Mouse (Mus musculus): ENCODE measurements around the gene Nol10. TPM values are rescaled to one million over a fixed set of nuclear protein-coding genes. Genes with fewer than 3 reads are reported as not detected.
A peak's percentile ranks its signal among the peaks of the same experiment; 100 is the strongest.

Gene Nol10
- total and polyA plus RNA-seq, 3 experiments: 2.7 to 8.1 (median 8.0) TPM

GRCm38 (mm10) chr12:17471405-17471804 is 123.1 kb downstream of the Nol10 start:
- TF ChIP-seq CTCF (IDR thresholded peaks at IDR 0.05) (no peak), EP300 (IDR thresholded peaks at IDR 0.05; ENCODE audit: insufficient read depth, low read depth, low read length) (no peak)
- 59% methylated on average over 1 of the region's 1 CpGs for WGBS
- Histone ChIP-seq H3K27ac (no peak overlapping the region), H3K27me3 (ENCODE audit: control insufficient read depth, insufficient read depth, low read length) (no peaks in the 10 kb centered on the region), H3K36me3 (ENCODE audit: control insufficient read depth, insufficient read depth, low read length) (no peaks in the 10 kb centered on the region), H3K4me1 (ENCODE audit: control insufficient read depth, insufficient read depth, low read length) (peaks cover 3% of the 10 kb centered on the region; the same call in 1 of the 2 replicates), H3K79me2 (replicated peaks; ENCODE audit: control insufficient read depth, insufficient read depth, low read length) (no peaks in the 10 kb centered on the region), H3K4me3 (no peak overlapping the region), H3K9ac (ENCODE audit: low read depth, low read length) (no peak overlapping the region)
- DNase-seq: no peak
- intact Hi-C loops (cut with DNase I): no loop called here

GRCm38 (mm10) chr12:17473128-17473527 is 124.9 kb downstream of the Nol10 start:
- no peak for DNase-seq
- Histone ChIP-seq H3K27me3 (ENCODE audit: control insufficient read depth, insufficient read depth, low read length) (no peaks in the 10 kb centered on the region), H3K4me3 (no peak overlapping the region), H3K79me2 (replicated peaks; ENCODE audit: control insufficient read depth, insufficient read depth, low read length) (no peaks in the 10 kb centered on the region), H3K27ac (no peak overlapping the region), H3K4me1 (ENCODE audit: control insufficient read depth, insufficient read depth, low read length) (peaks cover 3% of the 10 kb centered on the region; the same call in 1 of the 2 replicates), H3K9ac (ENCODE audit: low read depth, low read length) (no peak overlapping the region), H3K36me3 (ENCODE audit: control insufficient read depth, insufficient read depth, low read length) (no peaks in the 10 kb centered on the region)
- no peak for TF ChIP-seq EP300 (IDR thresholded peaks at IDR 0.05; ENCODE audit: insufficient read depth, low read depth, low read length)
- TF ChIP-seq CTCF (IDR thresholded peaks at IDR 0.05): no peak
- no peak for TF ChIP-seq POLR2A (IDR thresholded peaks at IDR 0.05; ENCODE audit: insufficient read depth, low read depth, low read length)
- 88% methylated on average over 3 of the region's 3 CpGs for WGBS
- intact Hi-C loops (cut with DNase I): no loop called here

- no peak for TF ChIP-seq POLR2A (IDR thresholded peaks at IDR 0.05; ENCODE audit: insufficient read depth, low read depth, low read length)
- no peak for TF ChIP-seq EP300 (IDR thresholded peaks at IDR 0.05; ENCODE audit: insufficient read depth, low read depth, low read length)
- TF ChIP-seq CTCF (IDR thresholded peaks at IDR 0.05): no peak
- no peak overlapping the region for H3K9ac ChIP-seq (ENCODE audit: low read depth, low read length)
- 97% methylated on average over 3 of the region's 3 CpGs for WGBS
- no peak overlapping the region for H3K4me3 ChIP-seq
- peaks cover 3% of the 10 kb centered on the region; the same call in 1 of the 2 replicates for H3K4me1 ChIP-seq (ENCODE audit: control insufficient read depth, insufficient read depth, low read length)
- intact Hi-C loops (cut with DNase I): no loop called here
- no peaks in the 10 kb centered on the region for H3K36me3 ChIP-seq (ENCODE audit: control insufficient read depth, insufficient read depth, low read length)
- no peak overlapping the region for H3K27ac ChIP-seq
- no peaks in the 10 kb centered on the region for H3K27me3 ChIP-seq (ENCODE audit: control insufficient read depth, insufficient read depth, low read length)
- no peaks in the 10 kb centered on the region for H3K79me2 ChIP-seq (replicated peaks; ENCODE audit: control insufficient read depth, insufficient read depth, low read length)
- DNase-seq: no peak
These were observed 125.6 kb downstream of the Nol10 start for GRCm38 (mm10) chr12:17473862-17474261.

GRCm38 (mm10) chr12:17474681-17475080 is 126.4 kb downstream of the Nol10 start:
- 70% methylated on average over 4 of the region's 4 CpGs for WGBS
- intact Hi-C loops (cut with DNase I): no loop called here
- Histone ChIP-seq H3K79me2 (replicated peaks; ENCODE audit: control insufficient read depth, insufficient read depth, low read length) (no peaks in the 10 kb centered on the region), H3K9ac (ENCODE audit: low read depth, low read length) (no peak overlapping the region), H3K36me3 (ENCODE audit: control insufficient read depth, insufficient read depth, low read length) (no peaks in the 10 kb centered on the region), H3K27ac (no peak overlapping the region), H3K27me3 (ENCODE audit: control insufficient read depth, insufficient read depth, low read length) (no peaks in the 10 kb centered on the region), H3K4me3 (no peak overlapping the region), H3K4me1 (ENCODE audit: control insufficient read depth, insufficient read depth, low read length) (peaks cover 3% of the 10 kb centered on the region; the same call in 1 of the 2 replicates)
- no peak for TF ChIP-seq EP300 (IDR thresholded peaks at IDR 0.05; ENCODE audit: insufficient read depth, low read depth, low read length)
- no peak for TF ChIP-seq CTCF (IDR thresholded peaks at IDR 0.05)
- TF ChIP-seq POLR2A (IDR thresholded peaks at IDR 0.05; ENCODE audit: insufficient read depth, low read depth, low read length): no peak
- DNase-seq: no peak

GRCm38 (mm10) chr12:17475146-17475545 is 126.9 kb downstream of the Nol10 start:
- Histone ChIP-seq H3K4me3 (no peak overlapping the region), H3K27ac (no peak overlapping the region), H3K79me2 (replicated peaks; ENCODE audit: control insufficient read depth, insufficient read depth, low read length) (no peaks in the 10 kb centered on the region), H3K27me3 (ENCODE audit: control insufficient read depth, insufficient read depth, low read length) (no peaks in the 10 kb centered on the region), H3K4me1 (ENCODE audit: control insufficient read depth, insufficient read depth, low read length) (peaks cover 3% of the 10 kb centered on the region; the same call in 1 of the 2 replicates), H3K36me3 (ENCODE audit: control insufficient read depth, insufficient read depth, low read length) (no peaks in the 10 kb centered on the region), H3K9ac (ENCODE audit: low read depth, low read length) (no peak overlapping the region)
- intact Hi-C loops (cut with DNase I): no loop called here
- no peak for DNase-seq
- TF ChIP-seq POLR2A (IDR thresholded peaks at IDR 0.05; ENCODE audit: insufficient read depth, low read depth, low read length) (no peak), EP300 (IDR thresholded peaks at IDR 0.05; ENCODE audit: insufficient read depth, low read depth, low read length) (no peak), CTCF (IDR thresholded peaks at IDR 0.05) (no peak)
- 87% methylated on average over 4 of the region's 4 CpGs for WGBS

GRCm38 (mm10) chr12:17478196-17478595 is 129.9 kb downstream of the Nol10 start:
- Histone ChIP-seq H3K9ac (ENCODE audit: low read depth, low read length) (no peak overlapping the region), H3K4me3 (no peak overlapping the region), H3K4me1 (ENCODE audit: control insufficient read depth, insufficient read depth, low read length) (no peaks in the 10 kb centered on the region), H3K36me3 (ENCODE audit: control insufficient read depth, insufficient read depth, low read length) (no peaks in the 10 kb centered on the region), H3K27ac (no peak overlapping the region), H3K27me3 (ENCODE audit: control insufficient read depth, insufficient read depth, low read length) (no peaks in the 10 kb centered on the region), H3K79me2 (replicated peaks; ENCODE audit: control insufficient read depth, insufficient read depth, low read length) (no peaks in the 10 kb centered on the region)
- DNase-seq: peak in 1 of 2 experiments; percentile 7
- TF ChIP-seq CTCF (IDR thresholded peaks at IDR 0.05) (no peak), EP300 (IDR thresholded peaks at IDR 0.05; ENCODE audit: insufficient read depth, low read depth, low read length) (no peak)
- WGBS: 83% methylated on average over 12 of the region's 12 CpGs
- intact Hi-C loops (cut with DNase I): no loop called here
